Mouse (Mus musculus): ENCODE data around the gene Mdm2. TPM values are rescaled to one million over a fixed set of nuclear protein-coding genes. Genes with fewer than 3 reads are reported as not detected.
"Not testable (repeated sequence)": the region's sequence is repeated elsewhere in the genome, so short reads cannot be mapped to it uniquely, and the experiment has no call there.

Gene Mdm2
- total RNA-seq, 2 experiments from 2014 or later, result 48.4 to 51.8 TPM

DNA sequence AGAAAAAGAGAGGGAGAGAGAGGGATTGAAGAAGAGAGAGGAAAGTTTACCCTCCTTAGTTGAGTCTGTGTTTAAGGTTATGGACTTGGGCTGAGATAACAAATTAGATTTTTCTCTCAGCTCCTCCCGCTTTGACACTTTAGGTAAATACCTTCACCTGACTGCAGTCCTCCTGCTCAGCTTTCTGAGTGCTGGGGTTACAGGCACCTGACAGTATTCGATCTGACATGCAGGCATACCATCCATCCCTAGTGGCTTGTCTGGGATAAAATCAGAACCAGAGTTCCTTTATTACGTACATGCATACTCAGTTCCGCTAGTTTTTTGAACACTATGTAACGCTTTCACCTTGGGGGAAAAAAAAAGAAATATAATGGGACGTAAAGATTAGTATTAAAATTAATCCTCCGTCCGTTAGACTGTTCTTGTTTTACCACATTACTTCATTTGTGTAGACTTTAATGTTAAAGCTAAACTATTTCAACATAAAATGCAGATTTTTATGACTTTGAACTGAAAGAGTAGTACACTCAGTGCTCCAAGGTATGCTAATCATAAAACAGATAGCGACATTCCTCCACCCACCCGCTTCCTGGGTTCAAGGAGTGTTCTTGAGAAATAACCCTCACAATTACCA is 38.6 kb upstream of the Mdm2 start:
- DNase-seq, result no peak
- intact Hi-C loops (cut with DNase I), result no loop called here

GRCm38 (mm10) chr10:117748276-117749049 is 37.9 kb upstream of the Mdm2 start:
- intact Hi-C loops (cut with DNase I), result no loop called here
- no peak for DNase-seq

GRCm38 (mm10) chr10:117747711-117748110 is 37.2 kb upstream of the Mdm2 start:
- intact Hi-C loops (cut with DNase I), result no loop called here
- no peak for DNase-seq

- peak; percentile 97 to 98 for DNase-seq
- intact Hi-C loops (cut with DNase I), result no loop called here
These were observed 35.8 kb upstream of the Mdm2 start, which contains the start of gene Slc35e3 for GRCm38 (mm10) chr10:117746297-117746883. Slc35e3 (minus strand) TSS chr10:117746365.

GRCm38 (mm10) chr10:117745570-117746296 is 35.2 kb upstream of the Mdm2 start:
- peak; percentile 18 to 23 for DNase-seq
- intact Hi-C loops (cut with DNase I), result not testable (repeated sequence)

- intact Hi-C loops (cut with DNase I), result no loop called here
- no peak for DNase-seq
These were observed 33.4 kb upstream of the Mdm2 start for GRCm38 (mm10) chr10:117743917-117744316.

GRCm38 (mm10) chr10:117743182-117743581 is 32.6 kb upstream of the Mdm2 start:
- DNase-seq, result no peak
- intact Hi-C loops (cut with DNase I), result no loop called here

DNA sequence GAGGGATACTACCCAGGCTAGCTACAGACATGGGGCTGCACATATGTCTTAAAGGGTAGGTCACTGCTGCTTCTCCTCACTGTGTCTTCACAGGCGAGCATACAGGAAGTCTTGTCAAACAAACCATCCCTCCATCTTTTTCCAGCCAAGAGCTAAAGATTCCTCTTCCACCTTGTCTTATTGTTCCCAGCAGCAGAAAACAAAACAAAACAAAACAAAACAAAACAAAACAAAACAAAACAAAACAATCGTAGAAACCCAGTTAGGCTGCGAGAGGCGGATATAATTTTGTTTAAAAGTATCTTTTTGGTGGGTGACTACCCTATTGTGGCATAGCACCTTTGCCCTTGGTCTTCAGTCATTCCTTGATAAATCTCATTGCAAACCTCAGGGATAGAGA is 32.1 kb upstream of the Mdm2 start:
- no peak for DNase-seq
- intact Hi-C loops (cut with DNase I), result no loop called here

- no peak for DNase-seq
- intact Hi-C loops (cut with DNase I), result no loop called here
These were observed 31.3 kb upstream of the Mdm2 start for GRCm38 (mm10) chr10:117741698-117742475.

GRCm38 (mm10) chr10:117740921-117741320 is 30.4 kb upstream of the Mdm2 start:
- intact Hi-C loops (cut with DNase I), result no loop called here
- DNase-seq, result no peak

GRCm38 (mm10) chr10:117740171-117740570 is 29.6 kb upstream of the Mdm2 start:
- intact Hi-C loops (cut with DNase I), result no loop called here
- no peak for DNase-seq

DNA sequence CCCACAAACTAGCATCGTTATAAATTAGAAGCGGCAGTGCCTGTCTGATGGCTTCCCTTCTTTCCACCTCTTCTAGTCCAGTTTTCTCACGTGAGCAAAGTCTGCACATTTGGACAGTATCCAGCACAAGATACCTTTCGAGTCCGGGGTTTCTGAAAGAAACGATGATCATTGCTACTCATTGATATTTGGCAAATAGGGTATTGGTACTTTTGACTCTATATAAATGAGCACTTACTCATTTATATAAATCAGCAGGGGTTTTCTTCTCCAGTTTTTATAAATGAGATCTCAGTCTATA is 29.0 kb upstream of the Mdm2 start:
- no peak for DNase-seq
- intact Hi-C loops (cut with DNase I), result no loop called here

DNA sequence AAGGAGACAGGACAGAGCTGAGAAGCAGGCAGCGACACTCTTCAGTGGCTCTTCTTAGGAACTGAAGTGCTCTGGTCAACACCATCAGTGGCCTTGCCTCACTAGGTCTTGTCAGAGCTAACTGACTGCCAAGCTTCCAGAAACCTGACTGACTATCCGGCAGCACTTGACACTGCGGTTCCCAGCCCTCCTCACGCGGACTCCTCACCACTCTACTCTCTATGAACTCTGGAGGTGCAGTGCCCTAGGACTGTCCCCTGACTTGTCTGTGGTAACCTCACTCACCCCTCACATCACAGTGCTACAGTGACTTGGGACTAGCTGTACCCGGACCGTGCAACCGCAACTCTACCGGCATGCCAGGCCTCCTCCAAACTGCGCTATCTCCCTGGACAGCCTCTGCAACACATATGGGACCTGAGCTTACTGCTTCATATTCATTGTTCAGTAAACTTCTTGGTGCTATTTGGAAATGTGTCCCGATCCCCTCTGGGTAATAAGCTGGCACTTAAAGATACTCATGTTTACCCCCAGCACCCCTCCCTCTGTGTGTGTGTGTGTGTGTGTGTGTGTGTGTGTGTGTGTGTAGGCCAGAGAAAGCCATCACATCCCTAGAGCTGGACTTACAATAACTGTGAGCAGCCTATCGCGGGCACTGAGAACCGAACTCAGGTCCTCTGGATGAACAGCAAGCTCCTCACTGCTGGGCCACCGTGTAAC is 28.5 kb upstream of the Mdm2 start:
- DNase-seq, result no peak
- intact Hi-C loops (cut with DNase I), result no loop called here

DNA sequence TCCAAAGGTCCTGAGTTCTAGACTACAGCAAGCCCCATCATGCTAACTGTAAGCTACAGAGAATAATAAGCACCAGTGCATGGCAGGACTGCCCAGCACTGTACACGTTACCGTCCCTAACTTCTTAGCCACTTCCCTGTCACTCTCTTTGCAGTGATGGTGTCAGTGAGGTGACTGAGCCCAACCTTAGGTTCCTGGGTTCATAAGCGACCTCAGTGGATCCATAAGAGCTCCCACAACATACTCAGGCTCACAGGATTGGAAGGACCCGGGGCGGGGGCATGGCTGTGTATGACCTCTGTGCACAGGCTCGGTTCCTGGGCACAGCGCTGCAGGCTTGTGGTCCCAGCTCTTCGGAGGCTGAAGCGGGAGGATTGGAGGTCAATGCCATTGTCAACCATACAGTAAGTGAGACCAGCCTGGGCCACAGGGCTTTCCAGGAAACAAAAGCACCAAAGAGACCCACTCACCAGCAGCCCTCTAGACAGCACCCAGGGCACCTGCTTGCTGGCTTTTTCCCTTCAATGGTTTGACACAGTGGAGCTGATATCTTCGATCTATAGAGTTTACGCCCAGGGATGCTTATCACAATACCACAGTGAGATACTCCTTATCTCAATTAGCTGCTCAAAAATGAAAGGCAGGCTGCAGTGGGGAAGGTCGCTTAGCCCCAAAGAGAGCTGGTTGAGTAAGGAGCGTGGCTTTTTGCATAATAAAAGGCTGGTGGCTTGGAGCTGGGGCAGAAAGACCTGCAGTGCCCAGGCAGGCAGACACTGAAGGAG is 27.8 kb upstream of the Mdm2 start:
- intact Hi-C loops (cut with DNase I), result no loop called here
- no peak for DNase-seq

- intact Hi-C loops (cut with DNase I); DNase-seq: not testable (repeated sequence)
These were observed 26.9 kb upstream of the Mdm2 start for GRCm38 (mm10) chr10:117737498-117737897.

- intact Hi-C loops (cut with DNase I), result no loop called here
- no peak for DNase-seq
These were observed 26.5 kb upstream of the Mdm2 start for GRCm38 (mm10) chr10:117737075-117737474.

GRCm38 (mm10) chr10:117736573-117736972 is 26.0 kb upstream of the Mdm2 start:
- no peak for DNase-seq
- intact Hi-C loops (cut with DNase I), result no loop called here

DNA sequence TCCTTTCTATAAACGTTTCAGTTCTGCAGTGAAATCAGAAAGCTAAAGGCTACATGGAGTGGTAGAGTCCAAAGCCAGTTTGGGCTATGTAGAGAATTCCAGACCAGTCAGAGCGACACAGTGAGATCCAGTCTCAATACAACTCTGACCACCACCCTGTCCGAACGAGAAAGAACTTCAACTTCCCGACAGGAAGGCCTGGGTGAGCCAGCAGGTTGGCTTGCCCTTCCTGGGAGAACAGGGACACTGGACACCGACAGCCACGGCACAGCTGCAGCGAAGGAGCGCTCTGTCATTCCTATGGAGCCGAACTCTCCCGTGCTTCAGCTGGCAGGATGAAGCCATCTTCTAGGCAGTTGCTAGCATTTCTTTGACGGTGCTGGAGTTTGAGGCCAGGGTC is 24.8 kb upstream of the Mdm2 start:
- DNase-seq; intact Hi-C loops (cut with DNase I): not testable (repeated sequence)

All from heart, postnatal 10 days (tissue).